Mouse (Mus musculus) hindbrain, embryonic 15.5 days (tissue): ENCODE measurements around the gene Atp11a. TPM values are rescaled to one million over a fixed set of nuclear protein-coding genes. Genes with fewer than 3 reads are reported as not detected.

Experiments used
- polyA plus RNA-seq: library from polyadenylated mRNA; unstranded; fragments of >200 nt; fragmentation: Nextera tagmentation; extraction: Ambion mirVana; gene quantifications from 2 replicates; pipeline ENCODE4 v1.2.1, GENCODE M21; 2015

Gene Atp11a
- polyA plus RNA-seq, 1 experiment from 2014 or later: 14.1 TPM

Other genes starting within 250 kb of the Atp11a start
- gene Spaca7, start 184.0 kb upstream of the Atp11a start, polyA plus RNA-seq: not detected in 2 replicates
- gene Tubgcp3, start 84.8 kb upstream of the Atp11a start, polyA plus RNA-seq: 38.4 and 39.0 TPM in 2 replicates
- 146 and 155 TPM in 2 replicates for gene Mcf2l, start 116.8 kb downstream of the Atp11a start, polyA plus RNA-seq